Mouse (Mus musculus): ENCODE results near the gene Mmp28. TPM values are rescaled to one million over a fixed set of nuclear protein-coding genes. Genes with fewer than 3 reads are reported as not detected.

Mmp28 gene
- total and polyA plus RNA-seq, 3 experiments, result 3.3 to 4.9 (median 4.7) TPM

GRCm38 (mm10) chr11:83421305-83421704, 41.6 kb downstream of the Mmp28 start:
- intact Hi-C loops (cut with DNase I), result loop anchor here (5.0 kb wide), 1 partner anchor 364 kb away; no protein-coding TSS in a partner anchor
- H3K27ac ChIP-seq, result no peak overlapping the region
- no peaks in the 10 kb centered on the region for H3K36me3 ChIP-seq (ENCODE audit: control insufficient read depth, insufficient read depth, low read length)
- WGBS, result 3% methylated on average over 9 of the region's 9 CpGs
- H3K9ac ChIP-seq (ENCODE audit: low read depth, low read length), result no peak overlapping the region
- TF ChIP-seq EP300 (IDR thresholded peaks at IDR 0.05; ENCODE audit: insufficient read depth, low read depth, low read length), result no peak
- no peak for TF ChIP-seq POLR2A (IDR thresholded peaks at IDR 0.05; ENCODE audit: insufficient read depth, low read depth, low read length)
- no peak for TF ChIP-seq CTCF (IDR thresholded peaks at IDR 0.05)
- DNase-seq, result peak; percentile 54 to 67
- peaks cover 3% of the 10 kb centered on the region; the same call in 1 of the 2 replicates for H3K27me3 ChIP-seq (ENCODE audit: control insufficient read depth, insufficient read depth, low read length)
- peaks cover 1% of the 10 kb centered on the region; the same call in 1 of the 2 replicates for H3K4me1 ChIP-seq (ENCODE audit: control insufficient read depth, insufficient read depth, low read length)
- 0 out of 2 replicates have a peak, but pooled peaks cover 2% of the 10 kb centered on the region for H3K79me2 ChIP-seq (replicated peaks; ENCODE audit: control insufficient read depth, insufficient read depth, low read length)
- no peak overlapping the region for H3K4me3 ChIP-seq

DNA sequence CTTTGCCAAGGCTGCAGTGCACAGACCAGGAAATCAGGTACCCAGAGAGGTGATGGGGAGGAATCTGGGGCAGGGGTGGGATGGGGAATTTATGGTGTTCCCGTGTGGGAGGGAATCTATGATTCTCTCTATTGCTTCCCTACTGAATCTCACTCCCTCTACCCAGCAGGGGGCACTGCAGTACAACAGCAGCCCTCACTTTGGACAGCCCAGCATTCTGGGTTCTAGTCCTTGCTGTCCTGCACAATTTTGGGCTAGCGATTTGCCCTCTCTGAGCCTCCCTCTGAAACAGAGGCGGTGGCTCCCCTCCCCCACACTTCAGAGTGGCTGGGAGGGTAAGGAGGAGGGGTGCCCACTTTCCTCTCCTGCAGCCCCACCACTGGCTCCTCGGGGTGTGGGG, 42.5 kb downstream of the Mmp28 start:
- Histone ChIP-seq H3K27me3 (ENCODE audit: control insufficient read depth, insufficient read depth, low read length) (peaks cover 3% of the 10 kb centered on the region; the same call in 1 of the 2 replicates), H3K4me3 (no peak overlapping the region), H3K4me1 (ENCODE audit: control insufficient read depth, insufficient read depth, low read length) (peaks cover 1% of the 10 kb centered on the region; the same call in 1 of the 2 replicates), H3K27ac (no peak overlapping the region), H3K36me3 (ENCODE audit: control insufficient read depth, insufficient read depth, low read length) (no peaks in the 10 kb centered on the region), H3K79me2 (replicated peaks; ENCODE audit: control insufficient read depth, insufficient read depth, low read length) (0 out of 2 replicates have a peak, but pooled peaks cover 2% of the 10 kb centered on the region), H3K9ac (ENCODE audit: low read depth, low read length) (no peak overlapping the region)
- DNase-seq, result no peak
- 42% methylated on average over 4 of the region's 4 CpGs for WGBS
- intact Hi-C loops (cut with DNase I), result loop anchor here (5.0 kb wide), 1 partner anchor 363 kb away; no protein-coding TSS in a partner anchor
- TF ChIP-seq EP300 (IDR thresholded peaks at IDR 0.05; ENCODE audit: insufficient read depth, low read depth, low read length) (no peak), CTCF (IDR thresholded peaks at IDR 0.05) (peak; percentile 50)

- Histone ChIP-seq H3K27me3 (ENCODE audit: control insufficient read depth, insufficient read depth, low read length) (peaks cover 3% of the 10 kb centered on the region; the same call in 1 of the 2 replicates), H3K36me3 (ENCODE audit: control insufficient read depth, insufficient read depth, low read length) (no peaks in the 10 kb centered on the region), H3K27ac (no peak overlapping the region), H3K9ac (ENCODE audit: low read depth, low read length) (no peak overlapping the region), H3K79me2 (replicated peaks; ENCODE audit: control insufficient read depth, insufficient read depth, low read length) (0 out of 2 replicates have a peak, but pooled peaks cover 2% of the 10 kb centered on the region), H3K4me3 (no peak overlapping the region), H3K4me1 (ENCODE audit: control insufficient read depth, insufficient read depth, low read length) (peaks cover 1% of the 10 kb centered on the region; the same call in 1 of the 2 replicates)
- no peak for DNase-seq
- TF ChIP-seq CTCF (IDR thresholded peaks at IDR 0.05) (peak; percentile 34), POLR2A (IDR thresholded peaks at IDR 0.05; ENCODE audit: insufficient read depth, low read depth, low read length) (no peak), EP300 (IDR thresholded peaks at IDR 0.05; ENCODE audit: insufficient read depth, low read depth, low read length) (0 out of 2 replicates have a peak, but pooled peaks have one; percentile 15)
- WGBS, result 13% methylated on average over 38 of the region's 38 CpGs
- intact Hi-C loops (cut with DNase I), result loop anchor here (5.0 kb wide), 1 partner anchor 41 kb away; no protein-coding TSS in a partner anchor
These were observed 44.3 kb downstream of the Mmp28 start for GRCm38 (mm10) chr11:83418566-83418965.

DNA sequence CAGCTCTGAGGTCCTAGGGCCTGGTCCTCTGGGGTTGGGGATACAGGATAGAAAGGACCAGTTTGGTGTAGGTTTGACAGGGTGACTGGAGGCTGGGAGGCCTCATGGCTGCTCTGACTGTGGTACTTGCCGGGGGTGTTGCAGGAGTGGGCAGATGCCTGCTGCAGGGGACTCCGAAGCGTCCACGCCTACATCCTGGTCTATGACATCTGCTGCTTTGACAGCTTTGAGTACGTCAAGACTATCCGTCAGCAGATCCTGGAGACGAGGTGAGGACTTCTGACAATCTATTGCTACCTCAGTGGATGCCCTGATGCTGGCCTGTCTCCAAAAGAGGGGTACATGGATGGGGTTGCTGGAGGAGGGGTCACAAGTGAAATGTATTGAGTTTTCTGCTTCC, 45.2 kb downstream of the Mmp28 start:
- no peak overlapping the region for H3K4me3 ChIP-seq
- WGBS, result 78% methylated on average over 7 of the region's 7 CpGs
- no peak for DNase-seq
- H3K9ac ChIP-seq (ENCODE audit: low read depth, low read length), result no peak overlapping the region
- intact Hi-C loops (cut with DNase I), result loop anchor here (5.0 kb wide), 1 partner anchor 40 kb away; no protein-coding TSS in a partner anchor
- no peak overlapping the region for H3K27ac ChIP-seq
- H3K79me2 ChIP-seq (replicated peaks; ENCODE audit: control insufficient read depth, insufficient read depth, low read length), result 0 out of 2 replicates have a peak, but pooled peaks cover 2% of the 10 kb centered on the region
- H3K36me3 ChIP-seq (ENCODE audit: control insufficient read depth, insufficient read depth, low read length), result no peaks in the 10 kb centered on the region
- H3K27me3 ChIP-seq (ENCODE audit: control insufficient read depth, insufficient read depth, low read length), result peaks cover 3% of the 10 kb centered on the region; the same call in 1 of the 2 replicates
- TF ChIP-seq CTCF (IDR thresholded peaks at IDR 0.05), result no peak
- TF ChIP-seq EP300 (IDR thresholded peaks at IDR 0.05; ENCODE audit: insufficient read depth, low read depth, low read length), result no peak
- TF ChIP-seq POLR2A (IDR thresholded peaks at IDR 0.05; ENCODE audit: insufficient read depth, low read depth, low read length), result no peak
- H3K4me1 ChIP-seq (ENCODE audit: control insufficient read depth, insufficient read depth, low read length), result peaks cover 1% of the 10 kb centered on the region; the same call in 1 of the 2 replicates

DNA sequence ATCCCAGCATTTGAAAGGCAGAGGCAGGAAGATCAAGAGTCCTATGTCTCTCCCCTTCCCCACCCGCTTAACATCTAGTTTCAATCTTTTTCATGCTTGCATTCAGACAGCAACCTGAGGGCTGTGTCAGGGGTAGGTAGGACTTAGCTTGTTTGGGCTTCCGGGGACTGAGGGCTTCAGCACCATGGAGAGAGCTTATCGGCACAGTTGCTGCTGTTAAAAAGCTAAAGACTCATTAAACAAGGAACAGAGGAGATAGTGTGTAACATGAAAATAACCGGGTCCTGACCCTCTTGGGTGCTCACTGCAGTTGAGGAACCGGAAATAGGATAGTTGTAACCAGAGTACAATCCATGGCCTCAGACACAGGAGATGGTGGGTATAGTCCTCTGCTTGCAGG, 45.8 kb downstream of the Mmp28 start:
- Histone ChIP-seq H3K4me1 (ENCODE audit: control insufficient read depth, insufficient read depth, low read length) (peaks cover 1% of the 10 kb centered on the region; the same call in 1 of the 2 replicates), H3K27ac (no peak overlapping the region), H3K9ac (ENCODE audit: low read depth, low read length) (no peak overlapping the region), H3K27me3 (ENCODE audit: control insufficient read depth, insufficient read depth, low read length) (peaks cover 3% of the 10 kb centered on the region; the same call in 1 of the 2 replicates), H3K4me3 (no peak overlapping the region), H3K36me3 (ENCODE audit: control insufficient read depth, insufficient read depth, low read length) (no peaks in the 10 kb centered on the region), H3K79me2 (replicated peaks; ENCODE audit: control insufficient read depth, insufficient read depth, low read length) (0 out of 2 replicates have a peak, but pooled peaks cover 2% of the 10 kb centered on the region)
- WGBS, result 11% methylated on average over 5 of the region's 5 CpGs
- intact Hi-C loops (cut with DNase I), result loop anchor here (5.0 kb wide), 1 partner anchor 40 kb away; no protein-coding TSS in a partner anchor
- DNase-seq, result peak; percentile 23 to 44
- no peak for TF ChIP-seq POLR2A (IDR thresholded peaks at IDR 0.05; ENCODE audit: insufficient read depth, low read depth, low read length)
- no peak for TF ChIP-seq CTCF (IDR thresholded peaks at IDR 0.05)
- TF ChIP-seq EP300 (IDR thresholded peaks at IDR 0.05; ENCODE audit: insufficient read depth, low read depth, low read length), result no peak

GRCm38 (mm10) chr11:83410510-83410909, 52.4 kb downstream of the Mmp28 start:
- Histone ChIP-seq H3K4me3 (no peak overlapping the region), H3K79me2 (replicated peaks; ENCODE audit: control insufficient read depth, insufficient read depth, low read length) (no peaks in the 10 kb centered on the region), H3K27ac (no peak overlapping the region; the same call in 1 of the 2 replicates), H3K9ac (ENCODE audit: low read depth, low read length) (no peak overlapping the region), H3K36me3 (ENCODE audit: control insufficient read depth, insufficient read depth, low read length) (no peaks in the 10 kb centered on the region), H3K27me3 (ENCODE audit: control insufficient read depth, insufficient read depth, low read length) (no peaks in the 10 kb centered on the region), H3K4me1 (ENCODE audit: control insufficient read depth, insufficient read depth, low read length) (peaks cover 3% of the 10 kb centered on the region; the same call in 1 of the 2 replicates)
- intact Hi-C loops (cut with DNase I), result no loop called here
- 75% methylated on average over 6 of the region's 6 CpGs for WGBS
- TF ChIP-seq CTCF (IDR thresholded peaks at IDR 0.05) (no peak), EP300 (IDR thresholded peaks at IDR 0.05; ENCODE audit: insufficient read depth, low read depth, low read length) (no peak), POLR2A (IDR thresholded peaks at IDR 0.05; ENCODE audit: insufficient read depth, low read depth, low read length) (no peak)
- no peak for DNase-seq
